Mouse (Mus musculus): ENCODE measurements around the gene Sh3gl2.

DNA sequence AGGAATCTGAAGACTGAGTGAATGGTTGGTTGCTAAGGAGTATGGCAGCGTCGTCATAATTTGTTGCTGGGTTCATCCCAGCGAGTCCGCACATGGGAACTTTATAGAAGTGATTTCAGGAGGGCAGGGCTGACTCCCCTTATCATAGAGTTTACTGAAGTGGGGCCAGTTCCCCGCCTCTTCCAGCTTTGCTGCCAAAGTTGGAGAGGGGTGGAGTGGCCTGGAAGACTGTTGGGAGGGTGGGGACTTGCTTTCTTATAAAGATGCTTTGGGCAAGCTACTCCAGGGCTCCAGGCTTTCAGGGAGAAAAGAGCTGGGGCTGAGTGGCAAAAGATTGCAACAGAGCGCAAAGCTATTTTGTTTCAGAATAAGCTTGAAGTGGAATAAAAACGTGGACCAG lies 308.4 kb downstream of the Sh3gl2 start:
- TF ChIP-seq CTCF (IDR thresholded peaks at IDR 0.05; ENCODE audit: low read depth, low read length) (no peak), EP300 (IDR thresholded peaks at IDR 0.05; ENCODE audit: insufficient read depth, low read depth, low read length) (no peak)
